In genomic region chr9:120191362-120192098, GRCm38 (mm10) we compare ENCODE assay signal across 8 mouse cellular contexts. TPM values are rescaled to one million over a fixed set of nuclear protein-coding genes. Genes with fewer than 3 reads are reported as not detected.
DNase-seq lines count a peak whose midpoint lies in the region; ATAC-seq and TF ChIP-seq lines count a peak whose summit lies in the region.

No protein-coding gene starts in this region.

- H3K27me3 ChIP-seq in embryonic facial prominence, embryonic 11.5 days (ENCODE audit: control insufficient read depth, insufficient read depth, low read length), result no peaks in the 10 kb centered on the region
- no peaks in the 10 kb centered on the region for H3K27me3 ChIP-seq in heart, adult 2 months (ENCODE audit: control insufficient read depth, insufficient read depth, low read length)
- no peaks in the 10 kb centered on the region for H3K27me3 ChIP-seq in kidney, adult 2 months (replicated peaks; ENCODE audit: control insufficient read depth, insufficient read depth, low read length)
- H3K27me3 ChIP-seq in limb, embryonic 12.5 days, result peaks cover 7% of the 10 kb centered on the region
- no peaks in the 10 kb centered on the region for H3K27me3 ChIP-seq in midbrain, embryonic 14.5 days (ENCODE audit: control insufficient read depth, insufficient read depth, low read length)

- H3K36me3 ChIP-seq in embryonic facial prominence, embryonic 11.5 days (replicated peaks; ENCODE audit: control insufficient read depth, insufficient read depth, low read depth, low read length), result no peaks in the 10 kb centered on the region
- H3K36me3 ChIP-seq in heart, adult 2 months (ENCODE audit: control insufficient read depth, insufficient read depth, low read length), result no peaks in the 10 kb centered on the region
- H3K36me3 ChIP-seq in kidney, adult 2 months (ENCODE audit: control insufficient read depth, insufficient read depth, low read length), result no peaks in the 10 kb centered on the region
- H3K36me3 ChIP-seq in limb, embryonic 12.5 days, result no peaks in the 10 kb centered on the region
- no peaks in the 10 kb centered on the region for H3K36me3 ChIP-seq in midbrain, embryonic 14.5 days (ENCODE audit: control insufficient read depth, insufficient read depth, low read length)

- peak; percentile 83 for DNase-seq in 3T3-L1 (ENCODE audit: low read depth, low spot score)
- peak; percentile 82 for DNase-seq in adrenal gland, postnatal 25 days
- peak; percentile 96 for DNase-seq in embryonic facial prominence, embryonic 11.5 days (ENCODE audit: low spot score)
- peak; percentile 68 to 85 for DNase-seq in heart, adult 2 months
- DNase-seq in kidney, adult 2 months, result peak; percentile 73
- DNase-seq in midbrain, embryonic 14.5 days, result peak; percentile 98
- DNase-seq in spleen, postnatal 10 days (ENCODE audit: low spot score in 2 of 2), result peak; percentile 52 to 85

- TF ChIP-seq CTCF in heart, adult 2 months (IDR thresholded peaks at IDR 0.05), result peak; percentile 75
- peak; percentile 74 for TF ChIP-seq CTCF in kidney, adult 2 months (conservative IDR thresholded peaks at IDR 0.05; ENCODE audit: insufficient read depth, insufficient read length, low read depth, low read length)

- ATAC-seq in embryonic facial prominence, embryonic 11.5 days (replicated peaks; ENCODE audit: insufficient number of reproducible peaks, low FRiP score, low TSS enrichment, low read depth), result 0 out of 2 replicates have a peak, but pooled peaks have one; percentile 70
- ATAC-seq in limb, embryonic 12.5 days (ENCODE audit: insufficient number of reproducible peaks, insufficient read depth, low FRiP score, low TSS enrichment, low read depth), result no peak
- ATAC-seq in midbrain, embryonic 14.5 days (ENCODE audit: low FRiP score, low TSS enrichment), result peak; percentile 84; the same call in 1 of the 2 replicates

- no peaks in the 10 kb centered on the region for H3K4me1 ChIP-seq in embryonic facial prominence, embryonic 11.5 days (ENCODE audit: control insufficient read depth, insufficient read depth, low read length)
- H3K4me1 ChIP-seq in heart, adult 2 months (ENCODE audit: control insufficient read depth, insufficient read depth, low read length), result no peaks in the 10 kb centered on the region
- H3K4me1 ChIP-seq in kidney, adult 2 months (ENCODE audit: control insufficient read depth, insufficient read depth, low read length), result no peaks in the 10 kb centered on the region
- no peaks in the 10 kb centered on the region for H3K4me1 ChIP-seq in limb, embryonic 12.5 days (replicated peaks)
- H3K4me1 ChIP-seq in midbrain, embryonic 14.5 days (ENCODE audit: control insufficient read depth, insufficient read depth, low read length), result 0 out of 2 replicates have a peak, but pooled peaks cover 3% of the 10 kb centered on the region

- TF ChIP-seq EP300 in heart, adult 2 months (IDR thresholded peaks at IDR 0.05; ENCODE audit: insufficient read depth, low read depth, low read length), result 0 out of 2 replicates have a peak, but pooled peaks have one; percentile 20

- no peak for TF ChIP-seq POLR2A in heart, adult 2 months (IDR thresholded peaks at IDR 0.05; ENCODE audit: insufficient read depth, low read depth, low read length)
- TF ChIP-seq POLR2A in kidney, adult 2 months (IDR thresholded peaks at IDR 0.05; ENCODE audit: low read depth, low read length), result no peak

- intact Hi-C loops in heart, adult 2 months (cut with DNase I), result loop anchor here (1.0 to 5.0 kb wide), 3 partner anchors 111 to 234 kb away; partner anchors contain the start of gene Myrip

- no peak overlapping the region for H3K27ac ChIP-seq in embryonic facial prominence, embryonic 11.5 days (replicated peaks; ENCODE audit: low read depth, low read length)
- no peak overlapping the region for H3K27ac ChIP-seq in heart, adult 2 months
- no peak overlapping the region for H3K27ac ChIP-seq in kidney, adult 2 months (ENCODE audit: insufficient read depth, low read depth, low read length)
- no peak overlapping the region for H3K27ac ChIP-seq in limb, embryonic 12.5 days
- peak overlapping the region; percentile 88 for H3K27ac ChIP-seq in midbrain, embryonic 14.5 days (replicated peaks; ENCODE audit: low read depth, low read length)

- no peak overlapping the region for H3K9ac ChIP-seq in embryonic facial prominence, embryonic 11.5 days (replicated peaks; ENCODE audit: low read length)
- H3K9ac ChIP-seq in heart, adult 2 months (ENCODE audit: low read depth, low read length), result no peak overlapping the region
- peak overlapping the region; percentile 27; the same call in 1 of the 2 replicates for H3K9ac ChIP-seq in limb, embryonic 12.5 days (replicated peaks)
- peak overlapping the region; percentile 63; the same call in 1 of the 2 replicates for H3K9ac ChIP-seq in midbrain, embryonic 14.5 days (replicated peaks; ENCODE audit: low read length)

- WGBS in embryonic facial prominence, embryonic 11.5 days, result 31% methylated on average over 21 of the region's 21 CpGs
- 26% methylated on average over 21 of the region's 21 CpGs for WGBS in heart, adult 2 months
- 17% methylated on average over 21 of the region's 21 CpGs for WGBS in kidney, adult 2 months
- WGBS in limb, embryonic 12.5 days, result 32% methylated on average over 21 of the region's 21 CpGs
- WGBS in midbrain, embryonic 14.5 days, result 25% methylated on average over 21 of the region's 21 CpGs

- H3K4me3 ChIP-seq in embryonic facial prominence, embryonic 11.5 days (ENCODE audit: low read depth, low read length), result peak overlapping the region; percentile 19
- no peak overlapping the region for H3K4me3 ChIP-seq in heart, adult 2 months
- peak overlapping the region; percentile 45 for H3K4me3 ChIP-seq in kidney, adult 2 months (ENCODE audit: insufficient read depth, low read depth, low read length)
- H3K4me3 ChIP-seq in limb, embryonic 12.5 days (replicated peaks), result peak overlapping the region; percentile 35
- H3K4me3 ChIP-seq in midbrain, embryonic 14.5 days (replicated peaks; ENCODE audit: low read depth, low read length), result peak overlapping the region; percentile 30

- H3K4me2 ChIP-seq in embryonic facial prominence, embryonic 11.5 days (ENCODE audit: low read depth, low read length), result peak overlapping the region; percentile 35
- peak overlapping the region; percentile 58 for H3K4me2 ChIP-seq in limb, embryonic 12.5 days
- H3K4me2 ChIP-seq in midbrain, embryonic 14.5 days (ENCODE audit: low read length), result peak overlapping the region; percentile 57

- no peaks in the 10 kb centered on the region for H3K79me2 ChIP-seq in heart, adult 2 months (replicated peaks; ENCODE audit: control insufficient read depth, insufficient read depth, low read length)

- no peaks in the 10 kb centered on the region for H3K9me3 ChIP-seq in embryonic facial prominence, embryonic 11.5 days (replicated peaks; ENCODE audit: control insufficient read depth, low read length)
- peaks cover 6% of the 10 kb centered on the region; the same call in 1 of the 2 replicates for H3K9me3 ChIP-seq in limb, embryonic 12.5 days
- H3K9me3 ChIP-seq in midbrain, embryonic 14.5 days (ENCODE audit: control insufficient read depth, low read length), result no peaks in the 10 kb centered on the region

RNA-seq across cellular contexts. Expression of gene Mobp, which starts 42.0 kb away (rescaled TPM):
- 0.27 TPM in 1 of 2 replicates, not detected in the other for total RNA-seq in adrenal gland, postnatal 25 days (2021)
- 0.60 and 1.1 TPM in 2 replicates for polyA plus RNA-seq in embryonic facial prominence, embryonic 11.5 days (2014; fragmentation: Nextera tagmentation; extraction: Ambion mirVana)
- not detected for total RNA-seq in heart, adult 2 months (2021)
- 0.09 TPM in 1 of 2 replicates, not detected in the other for polyA plus RNA-seq in heart, adult 2 months (2012; rRNA removed)
- not detected in 2 replicates for polyA plus RNA-seq in kidney, adult 2 months (2012; rRNA removed)
- not detected in 2 replicates for polyA plus RNA-seq in limb, embryonic 12.5 days (2016; fragmentation: Nextera tagmentation; extraction: Ambion mirVana)
- not detected in 2 replicates for polyA plus RNA-seq in midbrain, embryonic 14.5 days (2014; fragmentation: Nextera tagmentation; extraction: Ambion mirVana)

Comparison
In these comparisons a context has a peak if more than half of its experiments do, and no peak if none do; other contexts are left out.
1. H3K9ac ChIP-seq: peak in limb, embryonic 12.5 days (single experiment) and midbrain, embryonic 14.5 days (single experiment); none in embryonic facial prominence, embryonic 11.5 days (single experiment) and heart, adult 2 months (single experiment).
2. Peak in every context shown above with its lines, with median percentiles within 50 percentile points of each other: DNase-seq and H3K4me2 ChIP-seq.